Mouse (Mus musculus): ENCODE data around the gene Tmem145.

- TF ChIP-seq CTCF (IDR thresholded peaks at IDR 0.05; ENCODE audit: borderline replicate concordance, extremely low read depth, insufficient read depth, insufficient read length) (no peak), POLR2A (IDR thresholded peaks at IDR 0.05; ENCODE audit: borderline replicate concordance, extremely low read depth, insufficient read depth, insufficient read length, poor library complexity, severe bottlenecking) (no peak)
These were observed 21.1 kb upstream of the Tmem145 start for GRCm38 (mm10) chr7:25284766-25285165.

All from brain, embryonic 14.5 days (tissue).